Mouse (Mus musculus): Measurements from ENCODE around the gene Ing1. TPM values are rescaled to one million over a fixed set of nuclear protein-coding genes. Genes with fewer than 3 reads are reported as not detected.

The Ing1 gene
- polyA plus RNA-seq, 1 experiment, result 16.1 TPM

DNA sequence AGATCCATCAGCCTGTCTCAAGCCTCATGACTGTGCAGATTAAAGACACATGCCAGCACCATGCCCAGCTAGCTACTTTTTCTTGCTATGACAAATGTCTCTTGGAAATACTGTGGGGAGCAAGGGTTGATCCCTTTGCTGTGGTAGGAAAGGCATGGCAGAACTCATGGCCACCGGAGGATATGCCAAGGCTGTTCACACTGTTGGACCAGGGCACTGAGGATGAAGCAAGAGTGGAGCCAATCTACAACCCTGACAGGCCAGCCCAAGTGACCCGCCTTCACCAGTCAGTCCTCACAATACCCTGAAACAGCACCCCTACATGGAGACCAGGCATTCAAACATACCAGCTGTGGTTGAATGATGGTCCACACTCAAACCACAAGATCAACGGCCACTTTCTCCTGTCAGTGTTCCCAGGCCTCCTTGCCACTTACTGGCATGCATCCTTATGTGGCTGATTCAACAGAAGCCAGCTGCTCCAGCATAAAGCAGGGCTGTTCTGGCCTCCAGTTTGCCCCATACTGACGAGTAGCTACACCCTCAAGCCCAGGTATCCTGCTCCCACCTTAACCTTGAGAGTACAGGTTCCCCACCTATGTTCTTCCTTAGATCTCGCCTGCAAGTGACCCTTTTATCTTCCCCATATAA, 45.1 kb downstream of the Ing1 start:
- Histone ChIP-seq H3K27me3 (ENCODE audit: control insufficient read depth, insufficient read depth, low read length) (no peaks in the 10 kb centered on the region), H3K4me3 (ENCODE audit: extremely low read depth, insufficient read depth, insufficient read length) (no peak overlapping the region), H3K4me1 (ENCODE audit: control insufficient read depth, insufficient read depth, insufficient read length) (no peaks in the 10 kb centered on the region), H3K36me3 (ENCODE audit: control insufficient read depth, insufficient read depth, low read length) (no peaks in the 10 kb centered on the region), H3K27ac (ENCODE audit: insufficient read depth, low read length) (no peak overlapping the region)
- WGBS, result 58% methylated on average over 5 of the region's 5 CpGs
- TF ChIP-seq POLR2A (IDR thresholded peaks at IDR 0.05; ENCODE audit: low read depth, low read length) (no peak), CTCF (IDR thresholded peaks at IDR 0.05; ENCODE audit: extremely low read depth, insufficient read depth, insufficient read length, insufficient replicate concordance) (no peak)
- DNase-seq (ENCODE audit: low read depth in 1 of 2, low spot score in 2 of 2), result no peak

DNA sequence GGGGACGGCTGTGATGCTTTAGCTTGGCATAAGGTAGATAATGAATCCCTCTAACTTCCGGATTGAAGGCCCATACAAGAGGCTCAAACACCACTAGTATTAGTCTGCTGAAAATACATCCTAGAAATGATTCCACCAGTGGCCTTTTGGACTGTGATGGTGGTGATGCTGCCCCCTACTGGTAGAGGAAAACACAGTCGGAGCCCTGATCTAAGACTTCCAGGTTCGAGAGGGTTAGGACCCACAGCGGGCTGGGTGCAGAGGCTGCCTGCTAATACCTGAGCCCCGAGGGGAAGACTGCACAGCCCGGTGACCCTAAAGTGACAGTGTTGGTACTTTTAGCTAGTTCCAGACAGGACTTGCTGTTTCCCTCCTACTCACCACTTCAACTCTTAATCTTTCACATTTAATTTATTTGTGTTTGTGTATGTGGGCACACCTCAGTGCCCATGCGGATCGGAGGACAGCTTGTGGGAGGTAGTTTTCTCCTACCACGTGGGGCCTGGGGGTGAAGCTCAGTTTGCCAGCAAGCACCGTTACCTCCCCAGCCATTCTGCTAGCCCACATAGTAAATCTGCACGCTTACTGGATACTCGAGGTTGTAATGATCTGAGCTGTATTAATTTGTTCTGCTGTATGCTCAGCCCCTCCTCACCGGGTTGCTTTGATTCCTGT, 46.8 kb downstream of the Ing1 start:
- no peak overlapping the region for H3K4me3 ChIP-seq (ENCODE audit: extremely low read depth, insufficient read depth, insufficient read length)
- H3K27me3 ChIP-seq (ENCODE audit: control insufficient read depth, insufficient read depth, low read length), result no peaks in the 10 kb centered on the region
- H3K4me1 ChIP-seq (ENCODE audit: control insufficient read depth, insufficient read depth, insufficient read length), result no peaks in the 10 kb centered on the region
- WGBS, result 35% methylated on average over 14 of the region's 14 CpGs
- TF ChIP-seq CTCF (IDR thresholded peaks at IDR 0.05; ENCODE audit: extremely low read depth, insufficient read depth, insufficient read length, insufficient replicate concordance), result peak; percentile 63; the same call in 1 of the 2 replicates
- no peak for TF ChIP-seq POLR2A (IDR thresholded peaks at IDR 0.05; ENCODE audit: low read depth, low read length)
- DNase-seq (ENCODE audit: low read depth in 1 of 2, low spot score in 2 of 2), result peak; percentile 39 to 60
- no peaks in the 10 kb centered on the region for H3K36me3 ChIP-seq (ENCODE audit: control insufficient read depth, insufficient read depth, low read length)
- no peak overlapping the region for H3K27ac ChIP-seq (ENCODE audit: insufficient read depth, low read length)

DNA sequence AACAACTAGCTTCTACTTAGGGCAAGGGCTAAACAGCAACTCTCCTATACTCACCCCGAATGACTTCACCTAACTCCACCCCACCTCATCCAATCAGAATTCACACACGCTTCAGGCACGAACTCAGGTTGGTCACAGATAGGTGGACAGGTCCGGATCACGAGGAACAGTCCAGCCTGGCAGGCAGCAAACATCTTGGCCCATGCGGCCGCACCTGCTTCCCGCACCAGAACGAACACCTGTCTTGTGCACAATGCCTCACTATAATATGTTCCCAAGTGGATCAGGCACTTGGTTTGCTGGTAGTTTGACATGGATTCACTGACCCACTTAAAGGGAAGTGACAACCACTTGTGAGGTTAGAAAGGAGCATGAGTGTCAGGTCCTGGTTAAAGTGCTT, 53.5 kb downstream of the Ing1 start:
- H3K36me3 ChIP-seq (ENCODE audit: control insufficient read depth, insufficient read depth, low read length), result peaks cover 9% of the 10 kb centered on the region

More for the DNA sequence above, 53.5 kb downstream of the Ing1 start:
- H3K27me3 ChIP-seq (ENCODE audit: control insufficient read depth, insufficient read depth, low read length), result no peaks in the 10 kb centered on the region
- WGBS, result 96% methylated on average over 9 of the region's 9 CpGs
- DNase-seq (ENCODE audit: low read depth in 1 of 2, low spot score in 2 of 2), result no peak
- H3K4me1 ChIP-seq (ENCODE audit: control insufficient read depth, insufficient read depth, insufficient read length), result no peaks in the 10 kb centered on the region
- no peak overlapping the region for H3K4me3 ChIP-seq (ENCODE audit: extremely low read depth, insufficient read depth, insufficient read length)
- H3K27ac ChIP-seq (ENCODE audit: insufficient read depth, low read length), result no peak overlapping the region
- no peak for TF ChIP-seq POLR2A (IDR thresholded peaks at IDR 0.05; ENCODE audit: low read depth, low read length)
- TF ChIP-seq CTCF (IDR thresholded peaks at IDR 0.05; ENCODE audit: extremely low read depth, insufficient read depth, insufficient read length, insufficient replicate concordance), result no peak

Other genes with a start within 250 kb of the Ing1 start
- gene Col4a2, start 242.8 kb upstream of the Ing1 start, polyA plus RNA-seq (2012; rRNA removed), result 36.0 and 40.8 TPM in 2 replicates
- gene Col4a1, start 242.7 kb upstream of the Ing1 start, polyA plus RNA-seq (2012; rRNA removed), result 111 and 123 TPM in 2 replicates
- 17.1 and 17.8 TPM in 2 replicates for gene Rab20, start 76.9 kb upstream of the Ing1 start, polyA plus RNA-seq (2012; rRNA removed)
- gene Naxd, start 58.1 kb upstream of the Ing1 start, polyA plus RNA-seq (2012; rRNA removed), result 57.0 and 61.6 TPM in 2 replicates
- 29.8 and 42.4 TPM in 2 replicates for gene Cars2, start 4.8 kb upstream of the Ing1 start, polyA plus RNA-seq (2012; rRNA removed)
- 63.0 and 82.9 TPM in 2 replicates for gene Ankrd10, start 80.2 kb downstream of the Ing1 start, polyA plus RNA-seq (2012; rRNA removed)
- not detected in 2 replicates for gene 1700016D06Rik, start 145.5 kb downstream of the Ing1 start, polyA plus RNA-seq (2012; rRNA removed)
- 20.3 and 21.9 TPM in 2 replicates for gene Arhgef7, start 172.2 kb downstream of the Ing1 start, polyA plus RNA-seq (2012; rRNA removed)

Measured in spleen, adult 2 months (tissue).